Mouse (Mus musculus) right cerebral cortex, postnatal 4 days (tissue): ENCODE results near the gene H1foo.

ENCODE experiments used
- DNase-seq: peaks from one replicate; pipeline ENCODE4 v3.0.0-alpha.2; 2022

H1foo gene

GRCm38 (mm10) chr6:115944638-115945037 is at the start of gene H1foo:
Gene H1foo (plus strand): TSS chr6:115944938.
- no peak for DNase-seq

- DNase-seq, result no peak
Measured at GRCm38 (mm10) chr6:115896346-115896745, 48.4 kb upstream of the H1foo start.

GRCm38 (mm10) chr6:115897117-115897516 is 47.6 kb upstream of the H1foo start:
- DNase-seq, result no peak

GRCm38 (mm10) chr6:115897926-115898520 is 46.7 kb upstream of the H1foo start:
- DNase-seq, result no peak

- DNase-seq, result peak; percentile 75
Measured at GRCm38 (mm10) chr6:115901062-115901461, 43.7 kb upstream of the H1foo start.

GRCm38 (mm10) chr6:115901489-115901931 is 43.2 kb upstream of the H1foo start:
- DNase-seq, result no peak

GRCm38 (mm10) chr6:115902545-115902944 is 42.2 kb upstream of the H1foo start:
- no peak for DNase-seq

- no peak for DNase-seq
Measured at GRCm38 (mm10) chr6:115905568-115905967, 39.2 kb upstream of the H1foo start.

- no peak for DNase-seq
Measured at GRCm38 (mm10) chr6:115906455-115906854, 38.3 kb upstream of the H1foo start.

- no peak for DNase-seq
Measured at GRCm38 (mm10) chr6:115906871-115907270, 37.9 kb upstream of the H1foo start.

- DNase-seq, result no peak
Measured at GRCm38 (mm10) chr6:115908421-115908982, 36.2 kb upstream of the H1foo start.

GRCm38 (mm10) chr6:115909052-115909451 is 35.7 kb upstream of the H1foo start:
- no peak for DNase-seq

- DNase-seq, result no peak
Measured at GRCm38 (mm10) chr6:115909940-115910339, 34.8 kb upstream of the H1foo start.

GRCm38 (mm10) chr6:115911763-115912162 is 33.0 kb upstream of the H1foo start:
- DNase-seq, result no peak

GRCm38 (mm10) chr6:115913482-115913881 is 31.3 kb upstream of the H1foo start:
- DNase-seq, result no peak

GRCm38 (mm10) chr6:115914511-115915202 is 30.1 kb upstream of the H1foo start:
- DNase-seq, result no peak

GRCm38 (mm10) chr6:115915601-115916445 is 28.9 kb upstream of the H1foo start:
- DNase-seq, result no peak

- DNase-seq, result no peak
Measured at GRCm38 (mm10) chr6:115916611-115917010, 28.1 kb upstream of the H1foo start.

GRCm38 (mm10) chr6:115918615-115919014 is 26.1 kb upstream of the H1foo start:
- no peak for DNase-seq

GRCm38 (mm10) chr6:115919876-115920275 is 24.9 kb upstream of the H1foo start:
- DNase-seq, result no peak

- DNase-seq, result no peak
Measured at GRCm38 (mm10) chr6:115924829-115925228, 19.9 kb upstream of the H1foo start.

- no peak for DNase-seq
Measured at GRCm38 (mm10) chr6:115926416-115926815, 18.3 kb upstream of the H1foo start.
